Mouse (Mus musculus): ENCODE data around the gene 2310030G06Rik.

2310030G06Rik gene

DNA sequence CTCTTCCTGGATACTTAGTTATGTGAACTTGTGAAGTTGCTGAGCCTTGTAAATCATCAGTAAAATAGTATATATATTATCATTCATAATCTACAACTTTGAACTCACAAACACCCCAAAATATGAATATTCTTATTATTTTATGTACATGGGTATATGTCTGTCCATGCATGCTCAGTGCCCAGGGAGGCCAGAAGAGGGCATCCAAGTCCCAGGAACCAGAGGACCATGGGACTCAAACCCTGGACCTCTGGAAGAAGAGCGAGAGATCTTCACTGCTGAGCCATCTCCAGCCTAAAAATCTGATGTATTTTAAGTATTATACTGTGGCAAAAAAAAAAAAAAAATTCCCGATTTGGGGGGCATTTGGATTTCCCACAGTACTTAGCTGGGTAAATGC, 37.2 kb downstream of the 2310030G06Rik start:
- in situ Hi-C loops (cut with MboI, MseI), result no loop called here

DNA sequence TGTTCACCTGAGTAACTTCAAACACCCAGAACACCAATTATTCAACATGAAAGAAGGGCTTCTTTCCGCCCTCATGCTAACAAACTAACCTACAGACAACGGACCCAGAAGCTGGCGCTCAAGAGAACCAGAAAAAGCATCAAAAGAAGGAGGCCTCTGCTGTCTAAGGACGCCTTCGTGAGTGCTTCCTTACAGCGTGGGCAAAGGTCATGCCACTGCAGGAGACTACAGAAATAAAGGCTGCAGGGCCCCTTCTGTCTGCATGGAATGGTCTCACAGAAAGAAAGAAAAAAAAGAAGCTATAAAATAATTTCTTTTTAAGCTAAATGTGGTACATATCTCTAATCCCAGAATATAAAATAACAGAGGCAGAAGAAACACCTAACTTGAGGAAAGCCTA, 41.4 kb downstream of the 2310030G06Rik start:
- in situ Hi-C loops (cut with MboI, MseI), result no loop called here

DNA sequence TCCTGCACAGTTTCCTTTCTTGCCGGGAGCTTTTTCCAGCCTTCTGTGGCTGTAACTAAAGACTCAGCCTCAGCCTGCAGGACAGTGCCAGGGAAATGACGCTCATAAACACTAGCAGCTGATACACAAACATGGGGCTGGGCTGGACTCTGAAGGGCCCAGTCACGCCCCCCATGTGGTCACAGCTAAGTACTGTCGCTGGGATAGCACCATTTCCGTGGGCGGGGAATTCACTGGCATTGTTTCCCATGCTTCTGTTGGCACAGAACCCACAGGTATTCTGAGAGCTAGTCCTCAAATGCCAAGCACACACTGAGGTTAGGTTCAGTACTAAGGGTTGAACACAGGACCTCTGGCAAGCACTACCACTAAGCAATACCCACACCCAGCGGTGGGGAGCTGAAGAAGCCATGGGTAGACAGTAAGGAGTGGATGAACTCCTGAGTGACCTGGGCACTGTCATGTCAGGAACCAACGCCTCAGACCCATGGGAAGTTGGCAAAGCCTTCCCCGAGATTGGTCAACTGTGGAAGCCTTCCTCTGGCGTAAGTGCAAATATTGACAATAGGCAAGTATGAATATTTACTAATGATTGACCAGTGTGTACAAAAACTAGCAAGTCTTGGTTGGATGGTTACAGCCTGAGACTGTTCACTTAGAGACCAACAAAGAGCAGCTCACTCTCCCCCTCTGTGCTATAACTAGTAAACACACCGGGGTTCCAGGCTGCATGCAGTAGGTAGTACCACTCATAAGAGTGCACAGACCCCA, 45.2 kb downstream of the 2310030G06Rik start:
- in situ Hi-C loops (cut with MboI, MseI), result no loop called here

DNA sequence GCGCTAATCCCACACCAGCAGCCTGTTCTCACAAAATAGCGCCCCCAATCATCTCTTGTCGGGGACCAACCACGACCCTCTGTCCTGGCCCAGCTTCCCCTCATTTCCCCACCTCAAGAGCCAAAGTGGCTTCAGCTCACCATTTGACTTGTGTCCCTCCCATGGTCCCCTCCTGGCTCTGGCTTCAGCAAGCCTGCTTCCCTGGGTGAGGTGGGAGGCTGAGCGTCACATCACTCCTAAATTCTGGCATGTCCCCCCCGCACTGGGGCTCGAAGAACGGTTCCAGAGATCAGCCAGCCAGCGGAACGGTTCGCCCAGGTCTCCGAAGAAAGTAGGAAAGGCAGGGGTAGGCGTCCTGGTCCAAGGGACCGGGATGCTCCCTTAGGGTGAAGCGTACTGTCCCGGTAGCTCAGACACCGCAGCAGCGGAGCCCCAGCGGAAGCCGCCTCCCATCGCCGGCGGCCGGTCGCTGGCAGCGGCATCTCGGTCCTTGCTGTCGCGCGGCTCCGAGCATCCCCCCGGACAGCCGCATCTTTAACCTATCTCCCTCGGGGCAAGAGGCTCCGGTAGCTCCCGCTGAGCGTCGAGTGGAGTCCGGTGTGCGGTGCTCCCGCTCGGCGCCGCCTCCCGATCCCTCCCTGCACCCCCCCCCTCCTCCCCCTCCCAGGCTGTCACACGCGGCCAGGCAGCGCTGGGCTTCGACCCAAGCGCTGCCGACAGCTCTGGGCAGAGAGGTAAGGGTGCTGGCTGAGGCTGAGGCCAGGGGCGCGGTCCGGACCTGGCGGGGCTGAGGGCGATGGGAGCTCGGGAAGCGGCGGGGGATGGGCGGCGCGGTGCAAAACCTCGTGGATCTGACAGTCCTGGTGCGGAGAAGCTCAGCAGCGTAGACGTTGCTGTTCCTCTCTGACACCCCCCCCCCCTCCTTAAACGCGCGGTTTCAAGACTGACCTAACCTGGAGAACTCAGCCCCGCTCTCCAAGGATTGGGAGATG, 47.6 kb downstream of the 2310030G06Rik start:
- in situ Hi-C loops (cut with MboI, MseI), result loop anchor here (5.0 kb wide), 1 partner anchor 34 kb away; no protein-coding TSS in a partner anchor

DNA sequence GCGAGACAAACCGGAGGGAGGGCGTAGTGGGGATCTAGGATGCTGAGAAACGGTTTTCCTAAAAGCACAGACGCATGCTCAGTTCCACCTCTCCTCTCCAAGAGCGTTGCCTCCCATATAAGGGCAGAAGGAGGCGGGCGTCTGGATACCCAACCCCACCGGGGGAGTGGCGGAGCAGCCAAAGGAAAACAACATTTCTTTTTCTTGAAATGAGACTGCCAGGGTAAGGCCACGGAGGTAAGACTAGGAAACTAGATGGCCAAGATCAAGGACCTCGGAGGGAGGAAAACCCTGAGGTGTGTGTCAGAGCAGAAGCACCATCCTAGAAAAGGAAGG, 48.7 kb downstream of the 2310030G06Rik start:
- in situ Hi-C loops (cut with MboI, MseI), result loop anchor here (5.0 kb wide), 1 partner anchor 35 kb away; no protein-coding TSS in a partner anchor

DNA sequence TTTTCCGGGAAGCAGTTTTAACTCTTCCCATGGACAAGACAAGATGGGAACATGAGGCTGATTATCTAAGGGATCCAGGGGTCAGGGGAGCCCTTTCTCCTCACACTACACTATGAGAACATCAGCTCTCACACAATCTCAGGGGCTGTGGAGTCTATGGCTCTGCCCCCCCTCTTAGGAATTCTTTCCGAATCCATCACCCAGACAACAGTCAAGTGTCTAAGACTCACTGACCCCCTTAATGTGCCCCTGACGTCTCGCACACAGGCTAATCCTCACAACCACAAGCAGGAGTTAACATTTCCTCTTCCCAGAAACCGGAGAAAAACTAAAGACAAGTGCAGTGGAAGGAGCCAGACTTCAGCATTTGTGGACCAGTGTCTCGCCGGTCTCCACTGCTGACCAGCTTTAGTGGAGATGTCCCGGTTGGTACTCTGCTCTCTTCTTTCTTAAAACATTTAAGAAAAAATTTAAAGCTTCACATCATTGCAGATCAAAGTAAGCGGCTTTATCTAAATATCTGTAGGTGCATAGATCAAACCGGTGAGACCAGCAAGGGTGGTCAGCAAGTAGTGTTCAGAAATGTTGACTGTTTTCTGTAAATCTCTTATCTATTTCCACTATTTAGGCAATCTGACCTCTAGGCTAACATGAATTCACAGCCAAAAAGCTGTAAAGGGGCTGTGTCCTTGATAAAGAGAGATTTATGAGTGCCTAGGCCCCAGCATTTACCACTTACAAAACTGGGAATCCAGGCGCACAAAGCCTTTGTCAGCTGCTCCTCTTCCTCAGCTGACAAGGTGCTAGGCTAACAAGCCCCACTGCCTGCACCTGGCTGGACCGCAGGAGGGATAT, 49.3 kb downstream of the 2310030G06Rik start:
- in situ Hi-C loops (cut with MboI, MseI), result loop anchor here (5.0 kb wide), 1 partner anchor 35 kb away; no protein-coding TSS in a partner anchor

DNA sequence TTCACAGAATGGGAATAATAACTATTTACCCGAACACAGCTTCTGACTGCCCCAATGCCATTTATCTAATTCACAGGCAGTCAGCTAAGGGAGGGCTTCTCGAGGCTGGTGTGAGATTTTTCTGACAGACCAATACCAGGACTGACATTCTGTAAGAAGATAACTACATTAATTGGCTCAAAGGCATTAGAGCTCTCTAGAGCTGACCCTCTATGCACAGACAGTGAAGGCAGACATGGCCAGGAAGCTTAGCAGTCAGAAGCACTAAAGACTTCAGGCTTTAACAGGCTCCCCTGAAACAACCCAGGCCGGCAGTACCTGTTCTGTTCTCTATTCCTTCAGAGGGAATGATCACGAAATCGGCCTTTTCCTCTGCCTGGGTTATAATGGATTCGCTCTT, 51.2 kb downstream of the 2310030G06Rik start:
- in situ Hi-C loops (cut with MboI, MseI), result loop anchor here (5.0 kb wide), 1 partner anchor 37 kb away; no protein-coding TSS in a partner anchor

DNA sequence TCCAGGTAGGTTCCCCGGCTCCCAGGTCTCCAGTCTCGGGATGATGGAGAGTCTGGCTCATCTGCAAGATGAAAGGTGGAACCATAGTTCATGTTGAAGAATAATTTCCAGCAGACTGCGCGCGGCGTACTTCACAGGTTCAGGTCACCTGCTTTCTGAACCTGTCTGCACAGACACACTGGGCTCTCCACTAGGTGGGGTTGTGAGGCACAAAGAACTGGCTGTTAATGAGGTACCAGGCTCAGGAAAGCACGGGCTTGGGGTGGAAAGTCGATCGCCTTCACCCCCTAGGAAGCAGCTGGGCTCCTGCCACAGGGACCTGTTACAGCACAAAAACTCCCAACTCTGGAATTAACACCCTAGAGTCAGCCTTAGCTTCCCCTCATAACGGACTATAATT, 52.7 kb downstream of the 2310030G06Rik start:
- in situ Hi-C loops (cut with MboI, MseI), result no loop called here

DNA sequence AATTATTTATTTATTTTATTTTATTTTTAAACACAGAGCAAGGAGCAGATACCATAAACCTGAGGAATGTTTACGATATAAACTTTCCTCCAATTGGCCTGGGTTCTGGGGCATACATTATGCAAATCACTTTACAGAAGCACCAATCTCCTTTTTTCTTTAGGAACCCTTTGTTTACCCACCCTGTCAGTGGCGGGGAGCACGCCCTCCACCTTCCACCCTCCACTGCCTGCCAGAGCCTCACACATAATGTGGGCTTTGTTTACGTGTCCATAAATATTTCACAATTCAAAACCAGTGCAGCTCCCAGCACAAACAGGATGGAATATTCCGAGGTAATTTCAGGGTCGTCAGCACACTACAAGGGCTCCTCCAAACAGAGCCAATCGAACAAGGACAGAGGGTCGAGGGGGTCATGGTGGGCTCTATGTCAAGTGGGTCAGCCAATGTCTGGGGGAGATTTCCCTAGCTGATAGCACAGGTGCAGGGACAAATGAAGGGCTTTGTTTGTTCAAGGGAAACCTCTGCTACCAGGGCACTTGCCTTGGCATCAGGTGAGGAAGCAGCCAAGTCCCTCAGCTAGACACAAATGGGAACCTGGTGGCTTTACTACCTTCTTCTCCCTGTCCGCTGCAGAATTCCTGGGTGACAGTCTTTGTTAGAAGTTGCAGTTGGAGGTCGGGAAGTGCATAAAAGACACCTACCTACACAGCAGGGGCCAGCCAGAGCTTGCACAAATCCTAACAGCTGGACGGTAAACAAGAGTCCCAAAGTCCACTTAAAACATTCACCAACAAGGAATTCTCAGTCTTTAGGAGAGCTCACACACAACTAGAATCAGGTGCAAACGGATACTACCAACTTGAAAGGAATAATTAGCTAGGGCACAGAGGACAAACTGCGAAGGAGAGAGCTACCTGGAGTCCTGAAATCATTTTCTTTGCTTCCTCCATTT, 53.4 kb downstream of the 2310030G06Rik start:
- in situ Hi-C loops (cut with MboI, MseI), result no loop called here
